Mouse (Mus musculus) MEL (cell line): ENCODE measurements around the gene Cd40. TPM values are rescaled to one million over a fixed set of nuclear protein-coding genes. Genes with fewer than 3 reads are reported as not detected.

ENCODE experiments used
- DNase-seq: peaks from one replicate; pipeline ENCODE4 v3.0.0; 2011; ENCODE audit warnings: low read depth, low spot score
- H3K27ac ChIP-seq: 2 replicates; pipeline ENCODE4 v1.5.1; 2012; ENCODE audit warnings: low read depth, mild to moderate bottlenecking, control low read depth, low read length, moderate library complexity; ENCODE audit not compliant: control insufficient read depth
- H3K27me3 ChIP-seq, 2 experiments: fragments of 150-350 bp in 1 of 2; sonication (generic) in 1 of 2; 2 replicates each; pipeline ENCODE4 v1.6.1; 2012; ENCODE audit warnings: low read length in 2 of 2, mild to moderate bottlenecking in 2 of 2, improper control_type of control experiment in 1 of 2, moderate library complexity in 1 of 2; ENCODE audit not compliant: insufficient read depth in 2 of 2, control insufficient read depth in 1 of 2
- H3K36me3 ChIP-seq, 2 experiments: 2 replicates each; pipeline ENCODE4 v1.6.1; 2012 to 2014; ENCODE audit warnings: low read length in 2 of 2, improper control_type of control experiment in 1 of 2, inconsistent platforms in 1 of 2, mild to moderate bottlenecking in 1 of 2; ENCODE audit not compliant: insufficient read depth in 2 of 2, control insufficient read depth in 1 of 2
- H3K4me1 ChIP-seq, 2 experiments: fragments of 150-350 bp in 1 of 2; sonication (generic) in 1 of 2; 2 replicates each; pipeline ENCODE4 v1.6.1; 2012; ENCODE audit warnings: low read length in 2 of 2, improper control_type of control experiment in 1 of 2, mild to moderate bottlenecking in 1 of 2; ENCODE audit not compliant: insufficient read depth in 2 of 2, control insufficient read depth in 1 of 2
- H3K4me3 ChIP-seq, 2 experiments: fragments of 150-350 bp in 1 of 2; sonication (generic) in 1 of 2; 2 replicates each; pipeline ENCODE4 v1.5.1; 2012; ENCODE audit warnings: low read depth in 2 of 2, low read length in 2 of 2, mild to moderate bottlenecking in 2 of 2, moderate library complexity in 2 of 2, control low read depth in 1 of 2, improper control_type of control experiment in 1 of 2; ENCODE audit not compliant: control insufficient read depth in 1 of 2, insufficient read depth in 1 of 2
- H3K79me2 ChIP-seq: 2 replicates; pipeline ENCODE4 v1.6.1; 2012; ENCODE audit warnings: mild to moderate bottlenecking, low read length, moderate library complexity; ENCODE audit not compliant: control insufficient read depth, poor library complexity, insufficient read depth
- H3K9ac ChIP-seq: 2 replicates; pipeline ENCODE4 v1.6.1; 2012; ENCODE audit warnings: low read depth, mild to moderate bottlenecking, control low read depth, low read length, moderate library complexity; ENCODE audit not compliant: control insufficient read depth, poor library complexity, severe bottlenecking
- H3K9me3 ChIP-seq: fragments of 150-350 bp; sonication (generic); replicated peaks from 2 replicates; pipeline ENCODE4 v1.6.1; 2012; ENCODE audit warnings: mild to moderate bottlenecking, low read length, improper control_type of control experiment, moderate library complexity; ENCODE audit not compliant: insufficient read depth
- CHD1 ChIP-seq: IDR thresholded peaks from 2 replicates; pipeline ENCODE4 v1.6.1; 2012; ENCODE audit warnings: low read depth, mild to moderate bottlenecking, inconsistent platforms, low read length, improper control_type of control experiment
- CTCF ChIP-seq, 3 experiments: IDR thresholded peaks in 2 of 3; conservative IDR thresholded peaks in 1 of 3; 2 replicates each; pipeline ENCODE4 v1.5.1; 2011 to 2012; ENCODE audit warnings: low read length in 3 of 3, low read depth in 2 of 3, mild to moderate bottlenecking in 2 of 3, improper control_type of control experiment in 1 of 3, inconsistent platforms in 1 of 3, mixed read lengths in 1 of 3, moderate library complexity in 1 of 3; ENCODE audit not compliant: control insufficient read depth in 1 of 3, insufficient read depth in 1 of 3, poor library complexity in 1 of 3, severe bottlenecking in 1 of 3
- E2F4 ChIP-seq: IDR thresholded peaks from 2 replicates; pipeline ENCODE4 v1.6.1; 2011; ENCODE audit warnings: low read depth, low read length, improper control_type of control experiment, borderline replicate concordance
- EP300 ChIP-seq, 2 experiments: IDR thresholded peaks; 2 replicates each; pipeline ENCODE4 v1.6.1; 2011; ENCODE audit warnings: improper control_type of control experiment in 2 of 2, low read length in 2 of 2, low read depth in 1 of 2, mild to moderate bottlenecking in 1 of 2
- HCFC1 ChIP-seq: IDR thresholded peaks from 2 replicates; pipeline ENCODE4 v1.6.1; 2012; ENCODE audit warnings: low read depth, mild to moderate bottlenecking, inconsistent platforms, low read length, improper control_type of control experiment, moderate library complexity
- JUND ChIP-seq: IDR thresholded peaks from 2 replicates; pipeline ENCODE4 v1.6.1; 2011; ENCODE audit warnings: low read depth, mild to moderate bottlenecking, improper control_type of control experiment, low read length
- MAX ChIP-seq: IDR thresholded peaks from 2 replicates; pipeline ENCODE4 v1.6.1; 2011; ENCODE audit warnings: low read length, improper control_type of control experiment
- MEF2A ChIP-seq: IDR thresholded peaks from 2 replicates; pipeline ENCODE4 v1.6.1; 2014; ENCODE audit warnings: low read depth, mild to moderate bottlenecking, inconsistent platforms, low read length, improper control_type of control experiment; ENCODE audit not compliant: poor library complexity, insufficient replicate concordance, severe bottlenecking; ENCODE audit errors: extremely low read depth
- MXI1 ChIP-seq: IDR thresholded peaks from 2 replicates; pipeline ENCODE4 v1.6.1; 2011; ENCODE audit warnings: mild to moderate bottlenecking, low read depth, low read length, improper control_type of control experiment
- MYB ChIP-seq: IDR thresholded peaks from 2 replicates; pipeline ENCODE4 v1.6.1; 2011; ENCODE audit warnings: mild to moderate bottlenecking, low read depth, low read length, improper control_type of control experiment
- MYC ChIP-seq: IDR thresholded peaks from 2 replicates; pipeline ENCODE4 v1.6.1; 2011; ENCODE audit warnings: low read depth, mild to moderate bottlenecking, low read length, improper control_type of control experiment, moderate library complexity
- RAD21 ChIP-seq: IDR thresholded peaks from 2 replicates; pipeline ENCODE4 v1.6.1; 2011; ENCODE audit warnings: mild to moderate bottlenecking, low read depth, low read length, improper control_type of control experiment
- RCOR1 ChIP-seq: IDR thresholded peaks from 2 replicates; pipeline ENCODE4 v1.6.1; 2012; ENCODE audit warnings: low read depth, mild to moderate bottlenecking, inconsistent platforms, low read length, improper control_type of control experiment
- TAL1 ChIP-seq: IDR thresholded peaks from 2 replicates; pipeline ENCODE4 v1.6.1; 2012; ENCODE audit warnings: mild to moderate bottlenecking, inconsistent platforms, low read length, moderate library complexity, mixed read lengths
- TCF12 ChIP-seq: IDR thresholded peaks from 2 replicates; pipeline ENCODE4 v1.6.1; 2014; ENCODE audit warnings: low read depth, mild to moderate bottlenecking, inconsistent platforms, low read length, improper control_type of control experiment, moderate library complexity
- UBTF ChIP-seq: IDR thresholded peaks from 2 replicates; pipeline ENCODE4 v1.6.1; 2012; ENCODE audit warnings: low read depth, mild to moderate bottlenecking, inconsistent platforms, low read length, improper control_type of control experiment, moderate library complexity, borderline replicate concordance; ENCODE audit not compliant: insufficient read depth
- USF2 ChIP-seq, 2 experiments: IDR thresholded peaks; 2 replicates each; pipeline ENCODE4 v1.6.1; 2011 to 2012; ENCODE audit warnings: improper control_type of control experiment in 2 of 2, low read length in 2 of 2, borderline replicate concordance in 1 of 2, inconsistent platforms in 1 of 2, low read depth in 1 of 2, mild to moderate bottlenecking in 1 of 2; ENCODE audit not compliant: insufficient read depth in 1 of 2
- ZC3H11A ChIP-seq: IDR thresholded peaks from 2 replicates; pipeline ENCODE4 v1.6.1; 2012; ENCODE audit warnings: low read depth, mild to moderate bottlenecking, inconsistent platforms, low read length, improper control_type of control experiment
- polyA plus RNA-seq, 2 experiments: library from polyadenylated mRNA; stranded (reverse) in 1 of 2; unstranded in 1 of 2; fragments of >175 nt in 1 of 2; fragments of >200 nt in 1 of 2; gene quantifications; 2 replicates each; pipeline versions ENCODE4 v1.2.1 to v1.2.4; 2012; ENCODE audit warnings: low replicate concordance in 2 of 2, low read depth in 1 of 2; ENCODE audit not compliant: insufficient read length in 2 of 2, insufficient read depth in 1 of 2, missing spikeins in 1 of 2
- total RNA-seq: library from RNA; depleted of rRNA; stranded (reverse); fragments of 300-350 nt; gene quantifications from 2 replicates; pipeline ENCODE4 v1.2.3, GENCODE M21; 2012

The Cd40 gene
- total and polyA plus RNA-seq, 3 experiments: 0.08 TPM; not detected in 2

GRCm38 (mm10) chr2:165112149-165112548 lies 56.7 kb downstream of the Cd40 start:
- TF ChIP-seq MXI1 (no peak), EP300 (IDR thresholded peaks at IDR 0.05; ENCODE audit: low read depth in 1 of 2, low read length in 2 of 2) (no peak), RCOR1 (no peak), E2F4 (no peak), TCF12 (no peak), ZC3H11A (no peak), CTCF (IDR thresholded peaks at IDR 0.05 in 2 of 3, conservative IDR thresholded peaks at IDR 0.05 in 1 of 3; ENCODE audit: control insufficient read depth in 1 of 3, insufficient read depth in 1 of 3, low read depth in 2 of 3, low read length in 3 of 3, poor library complexity in 1 of 3, severe bottlenecking in 1 of 3) (no peak), CHD1 (no peak), UBTF (no peak), MAX (no peak), MYC (no peak), USF2 (IDR thresholded peaks at IDR 0.05; ENCODE audit: borderline replicate concordance in 1 of 2, insufficient read depth in 1 of 2, low read depth in 1 of 2, low read length in 2 of 2) (no peak), MYB (no peak), RAD21 (no peak), MEF2A (no peak)
- TF ChIP-seq, all 39 proteins: peak for 0
- Histone ChIP-seq H3K4me3 (no peak overlapping the region), H3K27ac (no peak overlapping the region), H3K36me3 (no peaks in the 10 kb centered on the region), H3K9ac (no peak overlapping the region), H3K4me1 (0 out of 4 replicates have a peak, but pooled peaks cover 0 to 3% of the 10 kb centered on the region in 2 experiments), H3K27me3 (no peaks in the 10 kb centered on the region), H3K79me2 (no peaks in the 10 kb centered on the region), H3K9me3 (no peaks in the 10 kb centered on the region)
- no peak for DNase-seq

- Histone ChIP-seq H3K4me1 (0 out of 4 replicates have a peak, but pooled peaks cover 0 to 3% of the 10 kb centered on the region in 2 experiments), H3K36me3 (no peaks in the 10 kb centered on the region), H3K27me3 (no peaks in the 10 kb centered on the region), H3K79me2 (no peaks in the 10 kb centered on the region), H3K9me3 (no peaks in the 10 kb centered on the region), H3K9ac (0 out of 2 replicates have a peak overlapping the region, but pooled peaks have one; percentile 9), H3K27ac (no peak overlapping the region), H3K4me3 (peak overlapping the region; percentile 8 to 41; a peak in 3 of 4 replicates)
- TF ChIP-seq TAL1 (no peak), JUND (no peak), HCFC1 (no peak), RCOR1 (no peak)
- DNase-seq: peak; percentile 59
Observed at GRCm38 (mm10) chr2:165113733-165114132, 58.3 kb downstream of the Cd40 start.
